Mouse (Mus musculus): ENCODE measurements around the gene Npepl1. TPM values are rescaled to one million over a fixed set of nuclear protein-coding genes. Genes with fewer than 3 reads are reported as not detected.

The Npepl1 gene
- total and polyA plus RNA-seq, 2 experiments from 2014 or later, result 18.8 to 29.5 TPM

DNA sequence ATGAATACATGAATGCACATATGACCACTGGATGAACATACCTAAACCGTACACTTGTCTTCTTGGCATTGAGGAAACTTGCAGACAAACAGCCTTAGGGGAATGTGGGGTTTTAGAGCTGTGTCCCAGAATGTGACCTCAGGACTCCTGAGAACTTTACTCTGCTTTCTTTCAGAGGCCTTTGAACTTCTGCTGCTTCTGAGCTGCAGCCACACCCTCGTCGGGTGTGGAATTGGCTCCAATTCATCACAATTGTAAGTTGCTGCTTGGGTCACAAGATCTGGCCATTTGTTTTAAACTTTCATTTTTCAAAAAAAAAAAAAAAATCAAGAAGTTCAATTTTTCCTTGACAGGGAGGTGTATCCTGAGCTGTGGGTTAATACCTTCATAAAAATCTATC is 2.8 kb upstream of the Npepl1 start:
- Histone ChIP-seq H3K4me3 (ENCODE audit: low read length) (no peak overlapping the region), H3K4me1 (ENCODE audit: insufficient read depth, low read length) (no peaks in the 10 kb centered on the region), H3K4me2 (ENCODE audit: low read depth, low read length) (no peak overlapping the region), H3K9ac (replicated peaks; ENCODE audit: low read length) (no peak overlapping the region), H3K27ac (no peak overlapping the region), H3K27me3 (ENCODE audit: insufficient read depth, low read length) (no peaks in the 10 kb centered on the region), H3K36me3 (ENCODE audit: insufficient read depth, low read length) (no peaks in the 10 kb centered on the region), H3K9me3 (ENCODE audit: low read length) (no peaks in the 10 kb centered on the region)
- WGBS, result 87% methylated on average over 3 of the region's 3 CpGs
- DNase-seq (ENCODE audit: low spot score) (no peak), ATAC-seq (no peak)
- no peak for TF ChIP-seq CTCF (IDR thresholded peaks at IDR 0.05; ENCODE audit: low read depth)

DNA sequence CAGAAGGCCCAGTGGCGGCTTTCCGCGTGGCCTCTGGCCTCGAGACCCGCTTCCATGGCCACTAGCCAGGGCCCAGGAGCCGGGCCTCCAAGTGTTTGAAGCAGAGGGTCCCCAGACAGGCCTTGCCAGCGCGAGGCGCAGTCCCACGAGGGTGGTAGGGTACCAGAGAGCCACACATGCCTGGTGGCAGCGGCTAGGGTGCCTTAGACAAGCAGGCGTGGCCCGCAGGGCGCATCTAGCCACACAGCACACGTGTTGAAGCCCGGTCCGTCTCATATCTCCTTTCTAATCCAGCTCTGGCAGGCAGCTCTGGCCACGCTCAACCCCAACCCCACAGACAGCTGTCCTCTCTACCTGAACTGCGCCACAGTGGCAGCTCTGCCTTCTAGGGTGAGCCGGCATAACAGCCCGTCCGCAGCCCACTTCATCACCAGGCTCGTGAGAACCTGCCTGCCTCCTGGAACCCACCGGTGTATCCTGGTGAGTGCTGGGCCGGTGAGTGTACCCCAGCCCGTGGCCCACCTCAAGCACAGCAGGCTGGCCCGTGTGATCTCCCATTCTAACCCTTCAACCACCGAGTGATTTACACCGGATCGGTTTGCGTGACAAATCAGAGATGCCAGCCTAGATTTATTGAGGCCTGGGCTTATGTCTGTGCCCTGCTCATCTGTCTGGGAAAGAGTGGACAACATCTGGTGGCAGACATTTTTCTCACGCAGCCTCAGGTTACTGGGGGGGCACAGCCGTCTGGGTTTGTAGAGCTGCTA is 817 bp downstream of the Npepl1 start:
- DNase-seq (ENCODE audit: low spot score) (no peak), ATAC-seq (peak; percentile 45)
- H3K4me1 ChIP-seq (ENCODE audit: insufficient read depth, low read length), result no peaks in the 10 kb centered on the region
- peak overlapping the region; percentile 44 for H3K4me3 ChIP-seq (ENCODE audit: low read length)
- H3K9me3 ChIP-seq (ENCODE audit: low read length), result no peaks in the 10 kb centered on the region
- peak overlapping the region; percentile 58; the same call in 1 of the 2 replicates for H3K27ac ChIP-seq
- H3K9ac ChIP-seq (replicated peaks; ENCODE audit: low read length), result peak overlapping the region; percentile 54
- H3K27me3 ChIP-seq (ENCODE audit: insufficient read depth, low read length), result no peaks in the 10 kb centered on the region
- H3K4me2 ChIP-seq (ENCODE audit: low read depth, low read length), result peak overlapping the region; percentile 69
- WGBS, result 56% methylated on average over 33 of the region's 33 CpGs
- no peaks in the 10 kb centered on the region for H3K36me3 ChIP-seq (ENCODE audit: insufficient read depth, low read length)
- TF ChIP-seq CTCF (IDR thresholded peaks at IDR 0.05; ENCODE audit: low read depth), result no peak

DNA sequence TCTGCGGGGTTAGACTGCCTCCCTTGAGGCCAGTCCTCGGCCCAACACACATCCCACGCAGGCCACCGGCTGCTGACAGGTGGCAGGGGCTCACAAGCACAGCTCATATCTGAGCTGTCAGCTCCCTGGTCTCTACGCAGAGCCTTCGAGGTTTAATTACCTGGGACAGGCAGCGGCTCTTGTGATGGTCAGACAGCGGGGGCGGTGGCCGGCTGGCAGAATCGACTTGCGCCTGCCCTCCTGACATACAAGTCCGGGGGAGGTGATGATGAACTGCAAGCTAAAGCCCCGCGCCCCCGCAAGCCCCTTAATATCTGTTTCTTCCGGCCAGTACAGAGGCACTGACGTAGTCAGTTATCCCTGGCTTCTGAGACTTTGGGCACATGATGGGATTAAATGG is 2.8 kb downstream of the Npepl1 start:
- Histone ChIP-seq H3K4me2 (ENCODE audit: low read depth, low read length) (no peak overlapping the region), H3K9me3 (ENCODE audit: low read length) (no peaks in the 10 kb centered on the region), H3K9ac (replicated peaks; ENCODE audit: low read length) (no peak overlapping the region), H3K4me3 (ENCODE audit: low read length) (no peak overlapping the region), H3K27me3 (ENCODE audit: insufficient read depth, low read length) (no peaks in the 10 kb centered on the region), H3K27ac (no peak overlapping the region), H3K36me3 (ENCODE audit: insufficient read depth, low read length) (no peaks in the 10 kb centered on the region), H3K4me1 (ENCODE audit: insufficient read depth, low read length) (no peaks in the 10 kb centered on the region)
- 79% methylated on average over 18 of the region's 18 CpGs for WGBS
- no peak for DNase-seq (ENCODE audit: low spot score)
- no peak for TF ChIP-seq CTCF (IDR thresholded peaks at IDR 0.05; ENCODE audit: low read depth)
- ATAC-seq, result no peak

DNA sequence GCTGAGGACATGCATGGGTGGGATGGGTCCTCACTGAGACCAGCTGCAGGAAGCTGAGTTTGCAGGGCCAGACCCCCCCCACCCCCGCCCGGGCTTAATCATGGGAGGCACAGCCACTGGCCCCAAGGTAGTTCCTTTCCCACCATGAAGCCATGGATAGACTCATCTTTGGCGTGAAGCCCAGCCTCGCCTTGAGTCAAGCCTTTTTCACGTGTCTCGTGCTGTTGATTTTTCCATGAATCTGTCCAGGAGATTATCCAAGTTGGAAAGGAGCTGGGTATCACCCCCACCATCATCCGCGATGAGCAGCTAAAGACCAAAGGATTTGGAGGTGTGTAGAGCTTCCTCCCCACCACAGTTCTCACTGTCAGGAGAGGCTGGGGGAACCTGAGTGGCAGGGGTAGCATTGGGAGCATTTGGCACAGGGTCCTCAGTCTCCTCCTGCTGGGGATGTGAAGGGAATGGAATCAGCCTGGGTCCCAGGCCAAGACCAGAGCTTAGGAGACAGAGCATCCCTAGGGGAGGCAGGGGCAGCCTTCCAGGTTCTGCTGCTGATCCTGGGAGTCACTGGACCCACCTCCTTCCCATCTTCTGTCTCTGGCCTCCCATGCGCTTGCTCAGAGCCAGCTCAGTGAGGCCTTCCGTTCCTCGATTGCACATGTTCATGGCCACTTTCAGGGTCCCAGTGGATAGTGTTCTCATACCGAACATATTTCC is 4.2 kb downstream of the Npepl1 start:
- Histone ChIP-seq H3K4me1 (ENCODE audit: insufficient read depth, low read length) (no peaks in the 10 kb centered on the region), H3K9ac (replicated peaks; ENCODE audit: low read length) (no peak overlapping the region), H3K36me3 (ENCODE audit: insufficient read depth, low read length) (no peaks in the 10 kb centered on the region; the same call in 1 of the 2 replicates), H3K4me3 (ENCODE audit: low read length) (no peak overlapping the region), H3K27ac (no peak overlapping the region), H3K4me2 (ENCODE audit: low read depth, low read length) (no peak overlapping the region), H3K27me3 (ENCODE audit: insufficient read depth, low read length) (no peaks in the 10 kb centered on the region), H3K9me3 (ENCODE audit: low read length) (no peaks in the 10 kb centered on the region)
- no peak for TF ChIP-seq CTCF (IDR thresholded peaks at IDR 0.05; ENCODE audit: low read depth)
- ATAC-seq (no peak), DNase-seq (ENCODE audit: low spot score) (peak; percentile 30)
- 75% methylated on average over 12 of the region's 12 CpGs for WGBS

DNA sequence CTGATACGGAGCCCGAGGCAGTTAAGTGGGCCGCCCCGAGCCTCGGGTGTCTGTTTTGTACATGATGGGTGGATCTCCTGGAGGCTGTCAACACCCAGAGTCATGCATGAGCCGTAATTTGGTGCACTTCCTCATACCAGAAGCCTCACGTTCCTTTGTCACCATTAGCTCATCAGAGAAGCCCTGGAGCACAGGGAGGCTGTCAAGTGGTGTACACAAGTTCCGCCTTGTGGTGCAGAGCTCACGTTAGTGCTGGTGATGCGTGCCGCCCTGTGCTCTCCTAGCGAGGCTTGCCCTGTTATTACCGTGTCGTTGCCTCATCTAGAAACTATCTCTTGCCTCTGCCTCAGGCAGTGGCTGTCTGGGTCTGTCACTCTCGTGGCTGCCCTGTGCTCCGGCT is 6.8 kb downstream of the Npepl1 start:
- no peak overlapping the region for H3K4me3 ChIP-seq (ENCODE audit: low read length)

DNA sequence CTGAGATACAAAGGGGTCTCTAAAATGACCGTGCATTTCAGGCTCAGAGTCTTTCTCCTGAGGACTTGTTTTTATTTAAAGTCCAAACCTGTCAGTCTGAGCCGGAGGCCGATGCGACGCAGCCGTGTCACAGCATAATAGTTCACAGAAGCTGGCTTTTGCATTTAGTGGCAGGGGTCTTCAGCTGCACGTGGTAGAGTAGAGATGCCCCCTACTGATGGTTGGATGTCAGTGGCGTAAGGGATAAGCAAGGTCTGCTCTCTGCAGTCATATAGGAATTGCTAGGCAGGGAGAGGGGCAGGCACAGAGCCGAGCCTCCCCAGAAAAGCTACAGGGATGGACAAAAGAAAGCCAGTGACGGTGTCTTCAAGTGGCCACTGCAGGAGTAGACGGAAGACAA is 8.0 kb downstream of the Npepl1 start:
- no peak overlapping the region for H3K9ac ChIP-seq (replicated peaks; ENCODE audit: low read length)
- DNase-seq (ENCODE audit: low spot score) (peak; percentile 69), ATAC-seq (0 out of 2 replicates have a peak, but pooled peaks have one; percentile 16)
- H3K9me3 ChIP-seq (ENCODE audit: low read length), result no peaks in the 10 kb centered on the region
- H3K4me2 ChIP-seq (ENCODE audit: low read depth, low read length), result no peak overlapping the region
- WGBS, result 40% methylated on average over 11 of the region's 11 CpGs
- H3K27ac ChIP-seq, result no peak overlapping the region
- peak; percentile 58 for TF ChIP-seq CTCF (IDR thresholded peaks at IDR 0.05; ENCODE audit: low read depth)
- H3K27me3 ChIP-seq (ENCODE audit: insufficient read depth, low read length), result no peaks in the 10 kb centered on the region
- no peak overlapping the region for H3K4me3 ChIP-seq (ENCODE audit: low read length)
- peaks cover 9% of the 10 kb centered on the region for H3K36me3 ChIP-seq (ENCODE audit: insufficient read depth, low read length)
- no peaks in the 10 kb centered on the region for H3K4me1 ChIP-seq (ENCODE audit: insufficient read depth, low read length)

More for the DNA sequence above, 6.8 kb downstream of the Npepl1 start:
- H3K27ac ChIP-seq, result no peak overlapping the region
- ATAC-seq (no peak), DNase-seq (ENCODE audit: low spot score) (no peak)
- no peaks in the 10 kb centered on the region for H3K9me3 ChIP-seq (ENCODE audit: low read length)
- WGBS, result 67% methylated on average over 16 of the region's 16 CpGs
- no peak overlapping the region for H3K9ac ChIP-seq (replicated peaks; ENCODE audit: low read length)
- TF ChIP-seq CTCF (IDR thresholded peaks at IDR 0.05; ENCODE audit: low read depth), result no peak
- no peaks in the 10 kb centered on the region for H3K27me3 ChIP-seq (ENCODE audit: insufficient read depth, low read length)
- no peaks in the 10 kb centered on the region for H3K4me1 ChIP-seq (ENCODE audit: insufficient read depth, low read length)
- no peak overlapping the region for H3K4me2 ChIP-seq (ENCODE audit: low read depth, low read length)
- peaks cover 9% of the 10 kb centered on the region for H3K36me3 ChIP-seq (ENCODE audit: insufficient read depth, low read length)

DNA sequence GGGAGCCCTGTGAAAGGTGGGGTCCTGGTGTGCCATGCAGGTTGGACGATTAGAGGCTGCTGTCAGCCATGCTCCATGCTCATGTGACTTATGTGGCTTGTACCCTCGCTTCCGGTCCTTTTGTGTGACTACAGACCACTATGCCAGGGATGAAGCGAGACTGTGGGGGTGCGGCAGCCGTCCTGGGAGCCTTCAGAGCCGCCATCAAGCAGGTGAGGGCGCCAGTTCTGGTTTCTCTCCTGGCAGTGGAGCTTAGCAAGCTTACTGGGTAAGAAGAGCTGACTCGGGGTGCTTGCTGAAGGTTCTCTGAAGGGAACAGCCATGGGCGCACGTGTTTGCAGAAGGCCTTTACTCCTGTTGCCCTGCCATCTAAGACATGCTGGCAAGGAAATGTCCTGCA is 9.1 kb downstream of the Npepl1 start:
- Histone ChIP-seq H3K27me3 (ENCODE audit: insufficient read depth, low read length) (no peaks in the 10 kb centered on the region), H3K4me2 (ENCODE audit: low read depth, low read length) (no peak overlapping the region), H3K9ac (replicated peaks; ENCODE audit: low read length) (no peak overlapping the region), H3K9me3 (ENCODE audit: low read length) (no peaks in the 10 kb centered on the region), H3K4me1 (ENCODE audit: insufficient read depth, low read length) (no peaks in the 10 kb centered on the region), H3K4me3 (ENCODE audit: low read length) (no peak overlapping the region), H3K27ac (no peak overlapping the region), H3K36me3 (ENCODE audit: insufficient read depth, low read length) (peaks cover 10% of the 10 kb centered on the region)
- no peak for ATAC-seq
- DNase-seq (ENCODE audit: low spot score), result no peak
- no peak for TF ChIP-seq CTCF (IDR thresholded peaks at IDR 0.05; ENCODE audit: low read depth)
- 93% methylated on average over 11 of the region's 11 CpGs for WGBS

Measured in hindbrain, postnatal 0 days (tissue).